Comparison of ENCODE assay signal across 19 mouse cellular contexts in the genomic region with DNA sequence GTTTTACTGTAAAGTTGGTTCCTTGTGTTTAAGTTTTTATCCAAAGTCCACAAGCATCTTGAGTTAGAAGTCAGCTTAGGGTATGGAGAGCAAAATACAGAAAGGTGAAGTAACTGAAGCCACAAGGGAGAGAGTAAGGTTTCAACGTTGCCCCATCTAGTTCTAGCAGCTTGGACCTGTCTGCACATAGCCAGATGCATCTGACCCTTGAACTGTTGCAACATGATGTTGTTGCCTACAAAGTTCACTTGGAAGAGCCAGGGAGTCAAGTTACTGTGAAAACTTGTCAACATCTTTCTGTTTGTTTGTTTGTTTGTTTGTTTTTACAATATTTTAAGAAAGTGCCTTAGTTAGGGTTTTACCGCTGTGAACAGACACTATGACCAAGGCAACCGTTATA. TPM values are rescaled to one million over a fixed set of nuclear protein-coding genes. Genes with fewer than 3 reads are reported as not detected.
"Had no signal": no experiment of that assay in that cellular context is flagged by ENCODE, and none has a peak within 500 bp of the region (broad histone marks: within the 10 kb centered on the region; RNA-seq: fewer than 3 reads in every experiment).

No protein-coding gene starts in this region.

- H3K27me3 ChIP-seq: lung, embryonic 15.5 days; megakaryocyte, embryonic 14.5 days; midbrain, embryonic 13.5 days; midbrain, embryonic 15.5 days; neural tube, embryonic 12.5 days; stomach, embryonic 15.5 days had no signal

- H3K4me3 ChIP-seq: lung, embryonic 15.5 days; megakaryocyte, embryonic 14.5 days; midbrain, embryonic 13.5 days; midbrain, embryonic 15.5 days; neural tube, embryonic 12.5 days; stomach, embryonic 15.5 days had no signal

- H3K4me1 ChIP-seq: lung, embryonic 15.5 days; megakaryocyte, embryonic 14.5 days; midbrain, embryonic 15.5 days; neural tube, embryonic 12.5 days; stomach, embryonic 15.5 days had no signal

- H3K36me3 ChIP-seq: lung, embryonic 15.5 days; midbrain, embryonic 13.5 days; midbrain, embryonic 15.5 days; neural tube, embryonic 12.5 days; stomach, embryonic 15.5 days had no signal

- DNase-seq: lung, adult 2 months; lung, postnatal 14 days; lung, postnatal 36 days; right cerebral cortex, postnatal 14 days; thymus, adult 2 months; thymus, postnatal 25 days; thymus, postnatal 4 days had no signal

- H3K4me2 ChIP-seq: lung, embryonic 15.5 days; midbrain, embryonic 11.5 days; midbrain, embryonic 13.5 days; midbrain, embryonic 15.5 days; neural tube, embryonic 12.5 days; stomach, embryonic 15.5 days had no signal

- H3K9me3 ChIP-seq: lung, embryonic 15.5 days; megakaryocyte, embryonic 14.5 days; midbrain, embryonic 13.5 days; midbrain, embryonic 15.5 days; neural tube, embryonic 12.5 days; stomach, embryonic 15.5 days had no signal

- ATAC-seq: lung, postnatal 0 days; midbrain, embryonic 13.5 days; midbrain, embryonic 15.5 days had no signal

- H3K9ac ChIP-seq: lung, embryonic 15.5 days; midbrain, embryonic 13.5 days; midbrain, embryonic 15.5 days; neural tube, embryonic 12.5 days; stomach, embryonic 15.5 days had no signal

- H3K27ac ChIP-seq: lung, embryonic 15.5 days; macrophage; midbrain, embryonic 13.5 days; midbrain, embryonic 15.5 days; neural tube, embryonic 12.5 days; stomach, embryonic 15.5 days; stomach, postnatal 0 days had no signal

RNA-seq across cellular contexts. Expression of gene Sorcs3, which starts 40.5 kb away (rescaled TPM):
- polyA plus RNA-seq: macrophage; spleen, adult 2 months; urinary bladder, adult 2 months had no signal
